Mouse (Mus musculus) lung, postnatal 0 days (tissue): ENCODE results near the gene Dock9. TPM values are rescaled to one million over a fixed set of nuclear protein-coding genes. Genes with fewer than 3 reads are reported as not detected.
A peak's percentile ranks its signal among the peaks of the same experiment; 100 is the strongest.

Source experiments
- ATAC-seq: fragments of 200-750 bp; cut with Nextera tagmentation; 2 replicates; pipeline ENCODE4 v1.8.0; 2017; ENCODE audit warnings: moderate library complexity
- DNase-seq: peaks from one replicate; pipeline ENCODE4 v3.0.0-alpha.2; 2016; ENCODE audit warnings: low spot score
- H3K27ac ChIP-seq: fragments of 300-500 bp; sonication (generic); 2 replicates; pipeline ENCODE4 v1.5.1; 2014; ENCODE audit warnings: antibody characterized with exemption, mild to moderate bottlenecking, low read length, mixed read lengths
- H3K27me3 ChIP-seq: fragments of 300-500 bp; sonication (generic); replicated peaks from 2 replicates; pipeline ENCODE4 v1.6.1; 2014; ENCODE audit warnings: low read length, mixed read lengths; ENCODE audit not compliant: insufficient read depth
- H3K36me3 ChIP-seq: fragments of 300-500 bp; sonication (generic); 2 replicates; pipeline ENCODE4 v1.6.1; 2014; ENCODE audit warnings: low read length, mixed read lengths; ENCODE audit not compliant: insufficient read depth
- H3K4me1 ChIP-seq: fragments of 300-500 bp; sonication (generic); 2 replicates; pipeline ENCODE4 v1.6.1; 2014; ENCODE audit warnings: antibody characterized with exemption, low read depth, low read length, mixed read lengths; ENCODE audit not compliant: insufficient read depth
- H3K4me2 ChIP-seq: fragments of 300-500 bp; sonication (generic); replicated peaks from 2 replicates; pipeline ENCODE4 v1.6.1; 2014; ENCODE audit warnings: low read depth, mild to moderate bottlenecking, low read length, moderate library complexity, mixed read lengths
- H3K4me3 ChIP-seq: fragments of 300-500 bp; sonication (generic); 2 replicates; pipeline ENCODE4 v1.5.1; 2014; ENCODE audit warnings: low read depth, low read length
- H3K9ac ChIP-seq: fragments of 300-500 bp; sonication (generic); replicated peaks from 2 replicates; pipeline ENCODE4 v1.6.1; 2014; ENCODE audit warnings: low read depth, mild to moderate bottlenecking
- H3K9me3 ChIP-seq: fragments of 300-500 bp; sonication (generic); 2 replicates; pipeline ENCODE4 v1.6.1; 2016; ENCODE audit warnings: low read length, mixed read lengths
- CTCF ChIP-seq: IDR thresholded peaks from 2 replicates; pipeline ENCODE4 v1.5.1; 2016; ENCODE audit warnings: antibody characterized with exemption, mild to moderate bottlenecking
- EP300 ChIP-seq: IDR thresholded peaks from 2 replicates; pipeline ENCODE4 v1.6.1; 2016; ENCODE audit warnings: antibody characterized with exemption, mild to moderate bottlenecking, control low read depth
- WGBS: fragments of 180-500 bp; shearing (Covaris S2); extraction: QIAGEN DNeasy Blood & Tissue Kit; methylation state at CpG from one replicate; pipeline ENCODE4 v1.1.7; 2014; 5-methylcytosine and 5-hydroxymethylcytosine counted together
- polyA plus RNA-seq: library from polyadenylated mRNA; unstranded; fragments of >200 nt; fragmentation: Nextera tagmentation; extraction: Ambion mirVana; gene quantifications from 2 replicates; pipeline ENCODE4 v1.2.1, GENCODE M21; 2015

The Dock9 gene
- polyA plus RNA-seq, 1 experiment from 2014 or later, result 19.8 TPM

GRCm38 (mm10) chr14:121579055-121579454 is 218.6 kb downstream of the Dock9 start:
- no peaks in the 10 kb centered on the region for H3K9me3 ChIP-seq

GRCm38 (mm10) chr14:121573391-121573790 is 224.2 kb downstream of the Dock9 start:
- no peak for ATAC-seq

More at GRCm38 (mm10) chr14:121579055-121579454, 218.6 kb downstream of the Dock9 start:
- TF ChIP-seq CTCF (peak; percentile 83), EP300 (no peak)
- H3K27ac ChIP-seq, result no peak overlapping the region
- no peaks in the 10 kb centered on the region for H3K27me3 ChIP-seq
- DNase-seq (peak; percentile 55), ATAC-seq (no peak; the same call in 1 of the 2 replicates)
- 42% methylated on average over 3 of the region's 3 CpGs for WGBS
- peaks cover 9% of the 10 kb centered on the region; the same call in 1 of the 2 replicates for H3K36me3 ChIP-seq
- H3K4me3 ChIP-seq, result no peak overlapping the region
- no peak overlapping the region for H3K4me2 ChIP-seq
- H3K9ac ChIP-seq, result no peak overlapping the region
- no peaks in the 10 kb centered on the region for H3K4me1 ChIP-seq

GRCm38 (mm10) chr14:121566794-121567201 is 230.8 kb downstream of the Dock9 start:
- Histone ChIP-seq H3K27me3 (no peaks in the 10 kb centered on the region), H3K4me1 (no peaks in the 10 kb centered on the region), H3K27ac (no peak overlapping the region), H3K4me3 (no peak overlapping the region), H3K9me3 (no peaks in the 10 kb centered on the region), H3K36me3 (no peaks in the 10 kb centered on the region), H3K4me2 (no peak overlapping the region), H3K9ac (no peak overlapping the region)
- peak; percentile 67 for DNase-seq
- ATAC-seq, result peak; percentile 83
- 48% methylated on average over 9 of the region's 9 CpGs for WGBS
- TF ChIP-seq CTCF, result no peak
- no peak for TF ChIP-seq EP300

More at GRCm38 (mm10) chr14:121573391-121573790, 224.2 kb downstream of the Dock9 start:
- Histone ChIP-seq H3K4me1 (no peaks in the 10 kb centered on the region), H3K36me3 (peaks cover 10% of the 10 kb centered on the region; the same call in 1 of the 2 replicates), H3K27me3 (no peaks in the 10 kb centered on the region), H3K4me3 (no peak overlapping the region), H3K9me3 (no peaks in the 10 kb centered on the region), H3K4me2 (no peak overlapping the region), H3K27ac (no peak overlapping the region), H3K9ac (no peak overlapping the region)
- 86% methylated on average over 5 of the region's 5 CpGs for WGBS
- DNase-seq, result no peak
- TF ChIP-seq CTCF (no peak), EP300 (no peak)

GRCm38 (mm10) chr14:121565930-121566329 is 231.7 kb downstream of the Dock9 start:
- WGBS, result 76% methylated on average over 6 of the region's 6 CpGs

GRCm38 (mm10) chr14:121564656-121565055 is 233.0 kb downstream of the Dock9 start:
- no peak for ATAC-seq
- Histone ChIP-seq H3K36me3 (0 out of 2 replicates have a peak, but pooled peaks cover 12% of the 10 kb centered on the region), H3K9ac (no peak overlapping the region), H3K4me1 (no peaks in the 10 kb centered on the region), H3K9me3 (no peaks in the 10 kb centered on the region), H3K27ac (no peak overlapping the region), H3K4me2 (no peak overlapping the region), H3K27me3 (no peaks in the 10 kb centered on the region), H3K4me3 (no peak overlapping the region)
- no peak for DNase-seq
- TF ChIP-seq CTCF, result no peak
- no peak for TF ChIP-seq EP300
- WGBS, result 68% methylated on average over 7 of the region's 7 CpGs

More at GRCm38 (mm10) chr14:121565930-121566329, 231.7 kb downstream of the Dock9 start:
- H3K27me3 ChIP-seq, result no peaks in the 10 kb centered on the region
- TF ChIP-seq EP300 (no peak), CTCF (no peak)
- H3K36me3 ChIP-seq, result 0 out of 2 replicates have a peak, but pooled peaks cover 3% of the 10 kb centered on the region
- H3K9me3 ChIP-seq, result no peaks in the 10 kb centered on the region
- H3K4me3 ChIP-seq, result no peak overlapping the region
- DNase-seq, result no peak
- H3K9ac ChIP-seq, result no peak overlapping the region
- no peak overlapping the region for H3K4me2 ChIP-seq
- no peak overlapping the region for H3K27ac ChIP-seq
- ATAC-seq, result no peak
- no peaks in the 10 kb centered on the region for H3K4me1 ChIP-seq

- DNase-seq, result no peak
- Histone ChIP-seq H3K36me3 (0 out of 2 replicates have a peak, but pooled peaks cover 12% of the 10 kb centered on the region), H3K9ac (no peak overlapping the region), H3K27me3 (no peaks in the 10 kb centered on the region), H3K4me3 (no peak overlapping the region), H3K4me2 (no peak overlapping the region), H3K9me3 (no peaks in the 10 kb centered on the region), H3K4me1 (no peaks in the 10 kb centered on the region), H3K27ac (no peak overlapping the region)
- TF ChIP-seq CTCF (no peak), EP300 (no peak)
- no peak for ATAC-seq
- WGBS, result 87% methylated on average over 4 of the region's 4 CpGs
Observed at GRCm38 (mm10) chr14:121563954-121564353, 233.7 kb downstream of the Dock9 start.

GRCm38 (mm10) chr14:121559026-121559425 is 238.6 kb downstream of the Dock9 start:
- WGBS, result 72% methylated on average over 13 of the region's 13 CpGs
- no peak for DNase-seq
- Histone ChIP-seq H3K9ac (no peak overlapping the region), H3K4me1 (no peaks in the 10 kb centered on the region), H3K4me3 (no peak overlapping the region), H3K9me3 (no peaks in the 10 kb centered on the region), H3K27me3 (no peaks in the 10 kb centered on the region), H3K36me3 (peaks cover 21% of the 10 kb centered on the region; the same call in 1 of the 2 replicates), H3K27ac (no peak overlapping the region), H3K4me2 (no peak overlapping the region)
- no peak for ATAC-seq
- TF ChIP-seq EP300 (no peak), CTCF (no peak)
